Mouse (Mus musculus) liver, adult 2 months (tissue): ENCODE results near the gene Tmem41a. TPM values are rescaled to one million over a fixed set of nuclear protein-coding genes. Genes with fewer than 3 reads are reported as not detected.

Experiments used
- DNase-seq: peaks from one replicate; pipeline ENCODE4 v3.0.0-alpha.2; 2011; ENCODE audit warnings: low read depth, low spot score; ENCODE audit errors: extremely low read depth
- H3K27ac ChIP-seq: fragments of 200-500 bp; replicated peaks from 2 replicates; pipeline ENCODE4 v1.5.1; 2012; ENCODE audit warnings: low read depth, mild to moderate bottlenecking, control low read depth, inconsistent platforms, low read length; ENCODE audit not compliant: insufficient read depth
- H3K27me3 ChIP-seq: fragments of 200-500 bp; 2 replicates; pipeline ENCODE4 v1.6.1; 2012; ENCODE audit warnings: mild to moderate bottlenecking, moderate library complexity, low read length, inconsistent platforms; ENCODE audit not compliant: control insufficient read depth, insufficient read depth
- H3K36me3 ChIP-seq: fragments of 200-500 bp; 2 replicates; pipeline ENCODE4 v1.6.1; 2012; ENCODE audit warnings: low read length, inconsistent platforms; ENCODE audit not compliant: control insufficient read depth, insufficient read depth
- H3K4me1 ChIP-seq: fragments of 200-500 bp; 2 replicates; pipeline ENCODE4 v1.6.1; 2011; ENCODE audit warnings: low read length; ENCODE audit not compliant: control insufficient read depth, insufficient read depth
- H3K4me3 ChIP-seq: fragments of 200-500 bp; 2 replicates; pipeline ENCODE4 v1.5.1; 2011; ENCODE audit warnings: low read depth, mild to moderate bottlenecking, control low read depth, low read length, moderate library complexity; ENCODE audit not compliant: insufficient read depth
- H3K79me2 ChIP-seq: fragments of 200-500 bp; 2 replicates; pipeline ENCODE4 v1.6.1; 2012; ENCODE audit warnings: inconsistent platforms, mild to moderate bottlenecking, low read length, moderate library complexity; ENCODE audit not compliant: control insufficient read depth, insufficient read depth
- H3K9ac ChIP-seq: fragments of 200-500 bp; 2 replicates; pipeline ENCODE4 v1.6.1; 2012; ENCODE audit warnings: low read depth, mild to moderate bottlenecking, control low read depth, inconsistent platforms, low read length
- CTCF ChIP-seq: fragments of 200-500 bp; IDR thresholded peaks from 2 replicates; pipeline ENCODE4 v1.5.1; 2011; ENCODE audit warnings: low read depth, low read length, control low read depth
- POLR2A ChIP-seq: fragments of 200-500 bp; IDR thresholded peaks from 2 replicates; pipeline ENCODE4 v1.6.1; 2011; ENCODE audit warnings: low read length, control low read depth; ENCODE audit not compliant: insufficient read depth; ENCODE audit errors: extremely low read depth
- WGBS: fragments of 180-500 bp; shearing (Covaris S2); methylation state at CpG from one replicate; pipeline ENCODE4 v1.1.7; 2018; 5-methylcytosine and 5-hydroxymethylcytosine counted together
- polyA plus RNA-seq: library from polyadenylated mRNA; depleted of rRNA; stranded (reverse); fragments of >200 nt; gene quantifications from 2 replicates; pipeline ENCODE4 v1.2.3, GENCODE M21; 2012
- total RNA-seq: library from RNA; depleted of rRNA; stranded (reverse); fragments of >200 nt; gene quantifications from 2 replicates; pipeline ENCODE4 v1.2.3, GENCODE M21; 2014

Gene Tmem41a
- total and polyA plus RNA-seq, 2 experiments = 4.3 to 8.2 TPM

GRCm38 (mm10) chr16:21971446-21971845, 24.1 kb upstream of the Tmem41a start:
- no peak for DNase-seq
- Histone ChIP-seq H3K27me3 (no peaks in the 10 kb centered on the region), H3K79me2 (no peaks in the 10 kb centered on the region), H3K4me1 (no peaks in the 10 kb centered on the region), H3K27ac (no peak overlapping the region), H3K36me3 (no peaks in the 10 kb centered on the region), H3K9ac (no peak overlapping the region), H3K4me3 (no peak overlapping the region)
- TF ChIP-seq CTCF = no peak
- WGBS = 86% methylated on average over 4 of the region's 4 CpGs

- DNase-seq = no peak
- no peak overlapping the region for H3K9ac ChIP-seq
- H3K27me3 ChIP-seq = no peaks in the 10 kb centered on the region
- no peaks in the 10 kb centered on the region for H3K4me1 ChIP-seq
- no peak for TF ChIP-seq CTCF
- TF ChIP-seq POLR2A = no peak
- no peaks in the 10 kb centered on the region for H3K79me2 ChIP-seq
- no peak overlapping the region for H3K27ac ChIP-seq
- H3K36me3 ChIP-seq = no peaks in the 10 kb centered on the region
- WGBS = 66% methylated on average over 6 of the region's 6 CpGs
- no peak overlapping the region for H3K4me3 ChIP-seq
Measured at GRCm38 (mm10) chr16:21970536-21970935, 23.2 kb upstream of the Tmem41a start.

- WGBS = 88% methylated on average over 5 of the region's 5 CpGs
Measured at GRCm38 (mm10) chr16:21969874-21970273, 22.5 kb upstream of the Tmem41a start.

DNA sequence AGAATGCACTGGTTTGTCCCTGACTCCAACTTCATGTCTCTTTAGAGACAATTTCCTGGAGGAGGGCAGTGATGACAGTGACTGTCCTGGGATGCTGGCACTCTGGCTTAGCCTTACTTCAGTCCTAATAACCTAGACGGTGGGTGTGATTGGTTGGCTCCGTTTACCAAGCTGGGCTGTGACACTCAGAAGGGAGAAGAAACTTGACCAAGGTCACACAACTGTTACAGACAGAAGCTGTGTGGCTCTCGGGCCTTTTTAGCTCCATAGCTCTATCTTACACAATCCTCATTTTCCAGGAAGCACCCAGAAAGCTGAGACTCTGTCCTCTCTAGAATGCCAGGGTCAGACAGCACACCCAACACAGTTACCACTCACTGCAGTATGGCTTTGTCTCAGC, 18.2 kb upstream of the Tmem41a start:
- H3K27ac ChIP-seq = no peak overlapping the region
- no peaks in the 10 kb centered on the region for H3K27me3 ChIP-seq
- no peak for DNase-seq
- no peaks in the 10 kb centered on the region for H3K79me2 ChIP-seq
- no peaks in the 10 kb centered on the region for H3K36me3 ChIP-seq
- TF ChIP-seq POLR2A (no peak), CTCF (no peak)
- no peak overlapping the region for H3K4me3 ChIP-seq
- H3K9ac ChIP-seq = no peak overlapping the region
- 54% methylated on average over 3 of the region's 3 CpGs for WGBS
- no peaks in the 10 kb centered on the region for H3K4me1 ChIP-seq

More at GRCm38 (mm10) chr16:21969874-21970273, 22.5 kb upstream of the Tmem41a start:
- H3K27me3 ChIP-seq = no peaks in the 10 kb centered on the region
- no peak overlapping the region for H3K9ac ChIP-seq
- H3K4me1 ChIP-seq = no peaks in the 10 kb centered on the region
- H3K27ac ChIP-seq = no peak overlapping the region
- H3K4me3 ChIP-seq = no peak overlapping the region
- no peak for TF ChIP-seq CTCF
- no peak for TF ChIP-seq POLR2A
- no peaks in the 10 kb centered on the region for H3K36me3 ChIP-seq
- no peak for DNase-seq
- H3K79me2 ChIP-seq = no peaks in the 10 kb centered on the region

GRCm38 (mm10) chr16:21955591-21955990, 8.2 kb upstream of the Tmem41a start:
- H3K4me1 ChIP-seq = no peaks in the 10 kb centered on the region
- H3K27ac ChIP-seq = no peak overlapping the region
- no peak overlapping the region for H3K4me3 ChIP-seq
- H3K9ac ChIP-seq = no peak overlapping the region
- WGBS = 77% methylated on average over 12 of the region's 12 CpGs
- no peaks in the 10 kb centered on the region for H3K27me3 ChIP-seq
- DNase-seq = no peak
- TF ChIP-seq CTCF (no peak), POLR2A (no peak)
- no peaks in the 10 kb centered on the region for H3K36me3 ChIP-seq
- no peaks in the 10 kb centered on the region for H3K79me2 ChIP-seq

- peaks cover 27% of the 10 kb centered on the region for H3K36me3 ChIP-seq
- H3K4me3 ChIP-seq = no peak overlapping the region
Measured at GRCm38 (mm10) chr16:21928471-21928870, 18.9 kb downstream of the Tmem41a start.

More at GRCm38 (mm10) chr16:21928471-21928870, 18.9 kb downstream of the Tmem41a start:
- Histone ChIP-seq H3K4me1 (no peaks in the 10 kb centered on the region), H3K27me3 (no peaks in the 10 kb centered on the region), H3K79me2 (no peaks in the 10 kb centered on the region), H3K9ac (no peak overlapping the region), H3K27ac (no peak overlapping the region)
- WGBS = 87% methylated on average over 13 of the region's 13 CpGs
- DNase-seq = no peak
- TF ChIP-seq CTCF = no peak
- no peak for TF ChIP-seq POLR2A
